Mouse (Mus musculus) limb, embryonic 14.5 days (tissue): ENCODE measurements around the gene Evx2. TPM values are rescaled to one million over a fixed set of nuclear protein-coding genes. Genes with fewer than 3 reads are reported as not detected.

Experiments
- ATAC-seq: fragments of 200-750 bp; cut with Nextera tagmentation; 2 replicates; pipeline ENCODE4 v1.8.0; 2017; ENCODE audit warnings: low read depth, moderate number of reproducible peaks, moderate TSS enrichment; ENCODE audit not compliant: low FRiP score
- DNase-seq: peaks from one replicate; pipeline ENCODE4 v3.0.0-alpha.2; 2015; ENCODE audit warnings: low spot score
- H3K27ac ChIP-seq: fragments of 300-500 bp; sonication (generic); replicated peaks from 2 replicates; pipeline ENCODE4 v1.5.1; 2014; ENCODE audit warnings: low read depth, mild to moderate bottlenecking, low read length, moderate library complexity, mixed read lengths
- H3K27me3 ChIP-seq: fragments of 300-500 bp; sonication (generic); 2 replicates; pipeline ENCODE4 v1.6.1; 2014; ENCODE audit warnings: low read length, mixed read lengths; ENCODE audit not compliant: control insufficient read depth, insufficient read depth
- H3K36me3 ChIP-seq: fragments of 300-500 bp; sonication (generic); 2 replicates; pipeline ENCODE4 v1.6.1; 2014; ENCODE audit warnings: mild to moderate bottlenecking, low read length, moderate library complexity, mixed read lengths; ENCODE audit not compliant: control insufficient read depth, insufficient read depth
- H3K4me1 ChIP-seq: fragments of 300-500 bp; sonication (generic); 2 replicates; pipeline ENCODE4 v1.6.1; 2014; ENCODE audit warnings: antibody characterized with exemption, low read length, mixed read lengths; ENCODE audit not compliant: control insufficient read depth, insufficient read depth
- H3K4me2 ChIP-seq: fragments of 300-500 bp; sonication (generic); replicated peaks from 2 replicates; pipeline ENCODE4 v1.6.1; 2014; ENCODE audit warnings: low read depth, mild to moderate bottlenecking, low read length, moderate library complexity; ENCODE audit not compliant: severe bottlenecking
- H3K4me3 ChIP-seq: fragments of 300-500 bp; sonication (generic); replicated peaks from 2 replicates; pipeline ENCODE4 v1.5.1; 2014; ENCODE audit warnings: low read length
- H3K9ac ChIP-seq: fragments of 300-500 bp; sonication (generic); 2 replicates; pipeline ENCODE4 v1.6.1; 2014; ENCODE audit warnings: mild to moderate bottlenecking, low read depth, low read length, moderate library complexity; ENCODE audit not compliant: severe bottlenecking
- H3K9me3 ChIP-seq: fragments of 300-500 bp; sonication (generic); 2 replicates; pipeline ENCODE4 v1.6.1; 2016; ENCODE audit warnings: low read length; ENCODE audit not compliant: control insufficient read depth
- POLR2A ChIP-seq: fragments of 200-500 bp; IDR thresholded peaks from 2 replicates; pipeline ENCODE4 v1.8.0; 2012; ENCODE audit warnings: inconsistent platforms, mild to moderate bottlenecking, moderate library complexity, borderline replicate concordance; ENCODE audit not compliant: insufficient read depth, insufficient read length; ENCODE audit errors: extremely low read depth
- WGBS: fragments of 180-500 bp; shearing (Covaris S2); extraction: QIAGEN DNeasy Blood & Tissue Kit; methylation state at CpG from one replicate; pipeline ENCODE4 v1.1.7; 2014; 5-methylcytosine and 5-hydroxymethylcytosine counted together
- polyA plus RNA-seq, 2 experiments: library from polyadenylated mRNA; depleted of rRNA in 1 of 2; stranded (reverse) in 1 of 2; unstranded in 1 of 2; fragments of >200 nt; fragmentation: Nextera tagmentation in 1 of 2; extraction: Ambion mirVana in 1 of 2; gene quantifications; 2 replicates each; pipeline versions ENCODE4 v1.2.1 to v1.2.3; 2012 to 2014

The Evx2 gene
- polyA plus RNA-seq, 2 experiments = 2.3 to 8.9 TPM

DNA sequence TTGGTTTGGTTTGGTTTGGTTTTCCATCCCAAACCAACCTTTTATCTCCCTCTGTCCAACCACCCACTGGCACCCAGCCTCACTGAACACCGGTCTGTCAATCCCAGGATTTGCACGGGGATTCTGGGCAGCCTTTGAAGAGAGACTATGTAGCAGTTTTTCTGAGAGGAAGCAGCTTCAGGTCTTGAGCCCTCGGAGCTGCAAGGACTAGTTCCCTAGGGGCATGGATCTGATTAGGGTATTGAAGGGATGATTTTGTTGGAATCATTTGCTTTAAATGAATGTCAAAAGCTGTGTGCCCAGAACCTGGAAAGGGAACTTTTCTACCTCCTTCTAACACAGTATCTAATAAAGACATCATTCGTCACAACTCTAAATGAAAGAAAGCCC, 2.7 kb downstream of the Evx2 start:
- Histone ChIP-seq H3K27me3 (peaks cover 37% of the 10 kb centered on the region), H3K9ac (peak overlapping the region; percentile 98), H3K36me3 (peaks cover 7% of the 10 kb centered on the region; the same call in 1 of the 2 replicates), H3K27ac (peak overlapping the region; percentile 96), H3K9me3 (no peaks in the 10 kb centered on the region), H3K4me2 (peak overlapping the region; percentile 57), H3K4me3 (peak overlapping the region; percentile 51), H3K4me1 (peaks cover 5% of the 10 kb centered on the region; the same call in 1 of the 2 replicates)
- 3% methylated on average over 4 of the region's 4 CpGs for WGBS
- DNase-seq = peak; percentile 40
- no peak for TF ChIP-seq POLR2A
- ATAC-seq = no peak

DNA sequence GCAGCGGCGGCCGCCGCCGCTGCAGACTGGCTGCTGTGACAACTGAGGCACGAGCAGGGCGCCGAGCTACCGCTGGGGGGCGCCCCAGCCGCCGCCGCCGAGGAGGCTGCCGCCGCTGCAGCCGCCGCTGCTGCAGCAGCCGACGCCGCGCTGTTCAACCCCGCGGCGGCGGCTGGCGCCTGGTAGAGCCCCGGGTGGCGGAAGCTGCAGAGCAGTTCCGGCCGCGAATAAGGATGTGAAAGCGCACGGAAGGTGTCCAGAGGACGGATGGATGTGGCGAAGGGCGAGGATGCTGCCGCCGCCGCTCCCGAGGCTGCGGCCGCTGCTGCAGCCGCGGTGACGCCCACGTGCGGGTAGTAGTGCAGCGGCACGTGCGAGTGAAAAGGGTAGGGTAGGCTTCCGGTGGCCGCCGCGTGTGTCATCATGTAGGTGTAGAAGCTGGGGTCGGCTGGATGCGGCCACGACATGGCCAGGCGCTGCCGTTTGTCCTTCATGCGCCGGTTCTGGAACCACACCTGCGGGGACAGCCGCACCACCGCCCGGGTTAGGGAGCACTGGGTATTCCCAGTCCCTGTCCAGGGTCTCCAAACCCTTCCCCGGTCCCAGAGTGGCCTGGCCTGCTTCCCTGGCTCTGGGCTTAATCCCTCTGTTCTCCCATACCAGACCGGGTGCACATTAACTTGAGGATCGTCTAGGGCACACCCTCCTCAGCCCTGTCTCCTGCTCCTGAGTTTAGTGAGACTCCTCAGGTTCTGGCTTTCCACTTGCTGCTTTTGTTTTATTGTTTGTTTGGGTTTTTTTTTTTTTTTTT, 3.3 kb downstream of the Evx2 start:
- Histone ChIP-seq H3K4me3 (peak overlapping the region; percentile 51), H3K9me3 (no peaks in the 10 kb centered on the region), H3K27ac (peak overlapping the region; percentile 96), H3K36me3 (peaks cover 7% of the 10 kb centered on the region; the same call in 1 of the 2 replicates), H3K27me3 (peaks cover 36% of the 10 kb centered on the region), H3K4me1 (peaks cover 5% of the 10 kb centered on the region; the same call in 1 of the 2 replicates), H3K4me2 (peak overlapping the region; percentile 57), H3K9ac (peak overlapping the region; percentile 98)
- no peak for TF ChIP-seq POLR2A
- peak; percentile 44 for DNase-seq
- no peak for ATAC-seq
- WGBS = under 1% methylated on average over 59 of the region's 69 CpGs

DNA sequence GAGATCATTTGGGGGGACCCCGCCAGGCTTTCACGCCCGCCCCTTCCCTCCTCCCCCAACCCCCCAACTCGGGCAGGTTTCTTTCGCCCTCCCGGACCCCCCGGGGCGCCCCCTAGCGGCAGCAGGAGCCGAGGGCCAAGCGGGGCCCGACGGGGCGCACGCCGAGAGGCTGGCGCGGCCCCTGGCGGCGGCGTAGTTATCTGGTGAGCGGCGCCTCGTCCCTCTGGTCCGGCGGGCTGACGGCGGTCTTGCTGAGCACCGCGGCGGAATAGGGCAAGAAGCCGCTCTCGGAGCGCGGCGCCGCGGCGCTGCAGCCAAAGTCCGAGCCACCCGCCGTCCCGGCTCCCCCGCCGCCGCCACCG, 4.0 kb downstream of the Evx2 start:
- Histone ChIP-seq H3K4me3 (peak overlapping the region; percentile 51), H3K4me2 (peak overlapping the region; percentile 57), H3K9ac (peak overlapping the region; percentile 98), H3K4me1 (peaks cover 8% of the 10 kb centered on the region; the same call in 1 of the 2 replicates), H3K9me3 (no peaks in the 10 kb centered on the region), H3K27me3 (peaks cover 33% of the 10 kb centered on the region), H3K36me3 (peaks cover 7% of the 10 kb centered on the region; the same call in 1 of the 2 replicates), H3K27ac (peak overlapping the region; percentile 96)
- ATAC-seq = peak; percentile 39; the same call in 1 of the 2 replicates
- peak; percentile 43 for DNase-seq
- no peak for TF ChIP-seq POLR2A
- WGBS = no CpG with 5 or more reads among the region's 47 CpGs

DNA sequence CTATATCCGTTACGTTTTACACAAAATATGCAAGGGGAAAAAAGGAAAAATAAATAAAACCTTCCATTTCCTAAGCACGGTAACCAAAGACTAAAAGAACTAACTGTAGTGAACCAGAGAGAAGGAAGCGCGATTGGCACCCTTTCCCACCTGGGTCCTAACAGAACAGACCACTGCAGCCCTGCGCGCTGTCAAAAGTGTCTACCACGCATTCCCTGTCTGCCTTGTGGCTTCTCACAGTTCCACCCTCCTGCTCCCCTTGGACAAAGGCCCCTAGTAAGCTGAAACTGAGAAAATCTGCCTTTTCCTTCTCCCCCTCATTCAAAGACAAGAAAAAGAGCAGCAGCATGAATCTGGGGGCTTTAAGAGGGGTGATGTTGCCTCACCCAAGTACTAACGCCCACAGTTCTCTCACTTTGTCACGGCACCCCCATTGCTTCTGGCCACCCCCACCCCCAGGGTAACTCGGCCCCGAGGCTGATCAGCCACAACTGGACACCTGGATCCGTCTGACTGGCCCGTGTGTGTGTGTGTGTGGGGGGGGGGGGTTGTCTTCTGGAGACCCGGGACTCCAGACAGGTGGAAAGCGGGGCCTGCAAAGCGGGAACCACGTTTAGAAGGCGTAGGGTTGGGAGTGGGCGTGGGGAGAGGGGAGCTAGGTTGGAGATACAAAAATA, 4.5 kb downstream of the Evx2 start:
- no peaks in the 10 kb centered on the region for H3K9me3 ChIP-seq
- DNase-seq = peak; percentile 20
- peak overlapping the region; percentile 57 for H3K4me2 ChIP-seq
- H3K27me3 ChIP-seq = peaks cover 38% of the 10 kb centered on the region
- peaks cover 7% of the 10 kb centered on the region; the same call in 1 of the 2 replicates for H3K36me3 ChIP-seq
- TF ChIP-seq POLR2A = no peak
- peak overlapping the region; percentile 98 for H3K9ac ChIP-seq
- peaks cover 13% of the 10 kb centered on the region; the same call in 1 of the 2 replicates for H3K4me1 ChIP-seq
- H3K4me3 ChIP-seq = peak overlapping the region; percentile 51
- peak; percentile 13; the same call in 1 of the 2 replicates for ATAC-seq
- 2% methylated on average over 19 of the region's 20 CpGs for WGBS
- H3K27ac ChIP-seq = peak overlapping the region; percentile 96
